Mouse (Mus musculus) liver, adult (tissue): ENCODE data around the gene Tmem109.

Source experiments
- GATA4 ChIP-seq: IDR thresholded peaks from 2 replicates; pipeline ENCODE4 v1.6.1; 2014; ENCODE audit warnings: mild to moderate bottlenecking, low read length; ENCODE audit not compliant: insufficient replicate concordance

The Tmem109 gene

DNA sequence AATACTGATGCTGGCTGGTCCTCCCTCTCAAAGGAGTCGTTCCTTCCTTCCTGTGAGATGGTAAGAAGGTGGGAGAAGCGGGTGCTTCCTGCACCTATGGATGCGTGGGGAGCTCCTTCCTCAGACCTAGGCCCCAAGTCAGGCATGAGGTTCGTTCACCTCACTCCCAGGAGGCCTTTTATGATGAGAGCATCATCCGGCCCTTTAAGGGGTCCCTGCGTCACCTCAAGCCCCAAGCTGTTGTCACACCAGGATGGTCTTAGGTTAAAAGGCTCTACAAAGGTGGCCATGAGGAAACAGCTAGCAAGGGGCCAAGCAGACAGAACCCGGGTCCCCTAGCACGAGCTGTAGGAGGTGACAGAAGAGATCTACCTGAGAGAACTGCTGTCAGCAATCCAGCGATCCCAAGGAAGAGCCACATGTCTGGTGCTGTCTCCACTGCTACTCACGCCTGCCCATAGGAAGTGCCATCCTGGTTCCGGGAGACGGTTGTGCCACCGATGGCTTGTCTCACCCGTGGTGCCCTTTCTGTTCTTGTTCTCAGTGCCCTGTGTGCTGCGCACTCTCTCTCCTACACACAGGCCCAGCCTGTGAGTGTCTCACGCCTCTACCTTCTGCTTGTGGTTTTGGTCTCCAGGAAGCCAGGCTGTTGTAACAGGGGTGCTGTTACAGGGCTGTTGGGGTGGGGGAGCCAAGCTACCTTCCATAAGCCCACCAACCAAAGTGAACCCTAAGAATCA lies 52.2 kb downstream of the Tmem109 start, which contains the start of gene Cd6:
TSS of gene Cd6 (minus strand) at position 623 of the 740 bp plus-strand sequence.
- no peak for TF ChIP-seq GATA4

DNA sequence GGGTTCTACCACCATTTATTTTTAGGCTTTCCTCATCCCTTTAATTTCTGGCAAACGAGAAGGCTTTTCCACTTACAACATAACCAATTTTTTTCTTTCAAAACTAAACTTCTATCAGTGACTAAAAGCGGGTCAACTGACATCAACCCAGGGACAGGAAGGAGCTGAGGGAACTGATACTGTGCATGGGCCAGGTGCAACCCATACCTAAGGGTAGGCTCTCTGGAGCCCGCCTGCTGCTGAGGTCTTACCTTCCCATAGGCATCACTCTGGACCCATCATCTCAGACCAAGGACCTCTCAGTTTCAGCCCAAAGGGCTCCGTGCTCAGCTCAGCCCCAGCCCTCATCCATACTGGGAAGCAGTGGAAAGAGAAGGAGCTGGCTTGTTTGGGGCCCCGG lies 53.5 kb downstream of the Tmem109 start:
- no peak for TF ChIP-seq GATA4

DNA sequence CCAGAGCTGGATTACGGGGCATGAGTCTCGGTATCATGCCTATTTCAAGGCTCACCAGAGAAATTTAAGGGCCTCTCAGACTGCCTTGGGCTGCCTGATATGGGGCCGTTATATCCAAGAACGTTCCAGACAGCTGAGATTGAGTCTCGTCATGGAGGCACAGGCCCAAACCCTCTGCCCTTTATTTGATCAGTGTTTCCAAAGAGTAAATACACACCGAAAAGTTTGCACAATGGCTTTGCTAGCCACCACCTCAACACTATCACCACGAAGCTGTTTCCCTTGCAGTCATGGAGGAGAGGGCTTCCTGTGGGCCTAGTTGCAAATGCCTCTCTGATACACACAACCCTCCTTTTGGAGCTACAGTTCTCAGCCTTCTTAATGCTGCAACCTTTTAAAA lies 57.7 kb downstream of the Tmem109 start:
- TF ChIP-seq GATA4, result no peak

DNA sequence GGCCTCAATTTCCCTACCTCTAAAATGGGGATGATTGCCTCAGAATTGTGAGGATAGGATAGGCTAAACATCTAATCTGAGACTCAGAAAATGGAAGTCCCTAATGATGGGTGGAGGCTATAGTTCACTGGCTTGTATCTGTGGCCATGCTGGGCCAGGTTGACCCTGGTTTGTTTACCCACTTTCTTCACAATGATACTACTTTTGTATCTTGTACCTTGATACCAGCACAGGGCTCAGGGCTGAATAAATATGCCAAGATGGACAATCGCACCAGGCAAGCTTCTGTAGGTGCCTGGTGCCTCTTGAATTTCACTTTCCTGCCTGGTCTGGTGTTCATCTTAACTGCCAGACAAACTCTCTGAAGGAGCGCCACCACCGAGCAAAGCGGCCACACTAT lies 59.3 kb downstream of the Tmem109 start:
- no peak for TF ChIP-seq GATA4

DNA sequence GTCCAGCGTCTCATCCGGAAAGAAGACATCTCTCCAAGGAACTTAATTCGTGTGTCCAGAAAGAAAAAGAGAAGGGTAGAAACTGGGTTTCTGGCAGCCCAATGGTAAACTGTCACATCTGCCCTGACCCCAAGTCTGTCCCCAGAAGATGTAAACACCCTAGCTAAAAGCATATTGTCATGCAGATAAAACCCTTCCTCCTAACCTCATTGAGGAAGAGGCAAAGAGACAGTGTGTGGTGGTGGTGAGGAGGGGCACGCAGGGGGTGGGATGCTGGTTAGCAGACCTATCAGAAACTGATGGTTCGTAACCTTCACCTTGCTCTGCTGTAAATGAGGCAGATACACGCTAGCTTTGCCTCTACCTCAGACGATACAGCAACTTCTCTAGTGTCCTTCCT lies 60.5 kb downstream of the Tmem109 start:
- TF ChIP-seq GATA4, result no peak
